Mouse (Mus musculus) liver, embryonic 11.5 days (tissue): ENCODE data around the gene Grin2a. TPM values are rescaled to one million over a fixed set of nuclear protein-coding genes. Genes with fewer than 3 reads are reported as not detected.

Experiments
- ATAC-seq: fragments of 200-750 bp; cut with Nextera tagmentation; replicated peaks from 2 replicates; pipeline ENCODE4 v1.8.0; 2017; ENCODE audit warnings: moderate number of reproducible peaks, mild to moderate bottlenecking, moderate TSS enrichment, moderate library complexity; ENCODE audit not compliant: low FRiP score
- DNase-seq: peaks from one replicate; pipeline ENCODE4 v3.0.0-alpha.2; 2017; ENCODE audit warnings: low spot score
- H3K27ac ChIP-seq: fragments of 300-500 bp; sonication (generic); 2 replicates; pipeline ENCODE4 v1.5.1; 2014; ENCODE audit warnings: mild to moderate bottlenecking, low read depth, low read length, control low read depth
- H3K27me3 ChIP-seq: fragments of 300-500 bp; sonication (generic); replicated peaks from 2 replicates; pipeline ENCODE4 v1.6.1; 2014; ENCODE audit warnings: low read length, mixed read lengths; ENCODE audit not compliant: control insufficient read depth, insufficient read depth
- H3K36me3 ChIP-seq: fragments of 300-500 bp; sonication (generic); 2 replicates; pipeline ENCODE4 v1.6.1; 2014; ENCODE audit warnings: mild to moderate bottlenecking, low read length, moderate library complexity, mixed read lengths; ENCODE audit not compliant: control insufficient read depth, insufficient read depth
- H3K4me1 ChIP-seq: fragments of 300-500 bp; sonication (generic); replicated peaks from 2 replicates; pipeline ENCODE4 v1.6.1; 2014; ENCODE audit warnings: low read length, mixed read lengths; ENCODE audit not compliant: control insufficient read depth, insufficient read depth
- H3K4me2 ChIP-seq: fragments of 300-500 bp; sonication (generic); 2 replicates; pipeline ENCODE4 v1.6.1; 2014; ENCODE audit warnings: mild to moderate bottlenecking, control low read depth, moderate library complexity
- H3K4me3 ChIP-seq: fragments of 300-500 bp; sonication (generic); 2 replicates; pipeline ENCODE4 v1.5.1; 2014; ENCODE audit warnings: low read depth, low read length, control low read depth
- H3K9ac ChIP-seq: fragments of 300-500 bp; sonication (generic); 2 replicates; pipeline ENCODE4 v1.6.1; 2014; ENCODE audit warnings: low read depth, low read length, control low read depth
- H3K9me3 ChIP-seq: fragments of 300-500 bp; sonication (generic); 2 replicates; pipeline ENCODE4 v1.6.1; 2016; ENCODE audit warnings: low read length, inconsistent platforms, mixed read lengths; ENCODE audit not compliant: control insufficient read depth
- WGBS: fragments of 180-500 bp; shearing (Covaris S2); extraction: QIAGEN DNeasy Blood & Tissue Kit; methylation state at CpG from one replicate; pipeline ENCODE4 v1.1.7; 2014; 5-methylcytosine and 5-hydroxymethylcytosine counted together
- polyA plus RNA-seq: library from polyadenylated mRNA; unstranded; fragments of >200 nt; fragmentation: Nextera tagmentation; extraction: Ambion mirVana; gene quantifications from 2 replicates; pipeline ENCODE4 v1.2.1, GENCODE M21; 2014

Grin2a gene
- polyA plus RNA-seq, 1 experiment from 2014 or later, result 0.70 TPM

GRCm38 (mm10) chr16:9992076-9992772 is 3.1 kb downstream of the Grin2a start:
- no peaks in the 10 kb centered on the region for H3K36me3 ChIP-seq
- peak overlapping the region; percentile 23; the same call in 1 of the 2 replicates for H3K4me3 ChIP-seq
- DNase-seq, result no peak
- H3K9me3 ChIP-seq, result no peaks in the 10 kb centered on the region
- WGBS, result 17% methylated on average over 34 of the region's 34 CpGs
- peaks cover 54% of the 10 kb centered on the region for H3K27me3 ChIP-seq
- H3K9ac ChIP-seq, result no peak overlapping the region
- no peak for ATAC-seq
- H3K4me1 ChIP-seq, result no peaks in the 10 kb centered on the region
- H3K27ac ChIP-seq, result no peak overlapping the region
- H3K4me2 ChIP-seq, result peak overlapping the region; percentile 63

GRCm38 (mm10) chr16:9985041-9985440 is 10.3 kb downstream of the Grin2a start:
- H3K27ac ChIP-seq, result no peak overlapping the region
- no peaks in the 10 kb centered on the region for H3K36me3 ChIP-seq
- no peaks in the 10 kb centered on the region for H3K4me1 ChIP-seq
- no peak overlapping the region for H3K4me2 ChIP-seq
- no peak overlapping the region for H3K9ac ChIP-seq
- ATAC-seq, result no peak
- DNase-seq, result no peak
- H3K9me3 ChIP-seq, result no peaks in the 10 kb centered on the region
- WGBS, result 53% methylated on average over 3 of the region's 3 CpGs
- no peak overlapping the region for H3K4me3 ChIP-seq
- no peaks in the 10 kb centered on the region for H3K27me3 ChIP-seq

- Histone ChIP-seq H3K4me3 (no peak overlapping the region), H3K36me3 (no peaks in the 10 kb centered on the region), H3K9me3 (no peaks in the 10 kb centered on the region), H3K27me3 (no peaks in the 10 kb centered on the region), H3K4me1 (no peaks in the 10 kb centered on the region), H3K4me2 (no peak overlapping the region), H3K27ac (no peak overlapping the region), H3K9ac (no peak overlapping the region)
- DNase-seq, result no peak
- WGBS, result 57% methylated on average over 2 of the region's 2 CpGs
- ATAC-seq, result no peak
These were observed 14.7 kb downstream of the Grin2a start for GRCm38 (mm10) chr16:9980641-9981040.

- H3K36me3 ChIP-seq, result no peaks in the 10 kb centered on the region
- H3K27me3 ChIP-seq, result no peaks in the 10 kb centered on the region
- H3K9ac ChIP-seq, result no peak overlapping the region
- no peak overlapping the region for H3K4me3 ChIP-seq
- WGBS, result 67% methylated on average over 2 of the region's 2 CpGs
- no peaks in the 10 kb centered on the region for H3K9me3 ChIP-seq
- ATAC-seq, result no peak
- DNase-seq, result no peak
- H3K4me2 ChIP-seq, result no peak overlapping the region
- no peak overlapping the region for H3K27ac ChIP-seq
- no peaks in the 10 kb centered on the region for H3K4me1 ChIP-seq
These were observed 17.2 kb downstream of the Grin2a start for GRCm38 (mm10) chr16:9978173-9978572.

GRCm38 (mm10) chr16:9972705-9973104 is 22.7 kb downstream of the Grin2a start:
- no peak overlapping the region for H3K9ac ChIP-seq
- 83% methylated on average over 3 of the region's 3 CpGs for WGBS
- no peak overlapping the region for H3K27ac ChIP-seq
- H3K4me1 ChIP-seq, result no peaks in the 10 kb centered on the region
- no peak overlapping the region for H3K4me3 ChIP-seq
- H3K36me3 ChIP-seq, result no peaks in the 10 kb centered on the region
- no peaks in the 10 kb centered on the region for H3K27me3 ChIP-seq
- DNase-seq (no peak), ATAC-seq (no peak)
- no peaks in the 10 kb centered on the region for H3K9me3 ChIP-seq
- H3K4me2 ChIP-seq, result no peak overlapping the region

- Histone ChIP-seq H3K4me3 (no peak overlapping the region), H3K36me3 (no peaks in the 10 kb centered on the region), H3K27me3 (no peaks in the 10 kb centered on the region), H3K4me2 (no peak overlapping the region), H3K9ac (no peak overlapping the region), H3K9me3 (no peaks in the 10 kb centered on the region), H3K27ac (no peak overlapping the region), H3K4me1 (no peaks in the 10 kb centered on the region)
- WGBS, result 44% methylated on average over 6 of the region's 6 CpGs
- no peak for DNase-seq
- ATAC-seq, result no peak
These were observed 30.9 kb downstream of the Grin2a start for GRCm38 (mm10) chr16:9964469-9964868.

- DNase-seq, result no peak
- no peaks in the 10 kb centered on the region for H3K4me1 ChIP-seq
- no peak overlapping the region for H3K4me3 ChIP-seq
- H3K36me3 ChIP-seq, result no peaks in the 10 kb centered on the region
- no peak overlapping the region for H3K27ac ChIP-seq
- 81% methylated on average over 1 of the region's 1 CpGs for WGBS
- no peak overlapping the region for H3K4me2 ChIP-seq
- no peak for ATAC-seq
- no peaks in the 10 kb centered on the region for H3K9me3 ChIP-seq
- no peak overlapping the region for H3K9ac ChIP-seq
- H3K27me3 ChIP-seq, result no peaks in the 10 kb centered on the region
These were observed 32.9 kb downstream of the Grin2a start for GRCm38 (mm10) chr16:9962482-9962881.

GRCm38 (mm10) chr16:9959340-9959739 is 36.0 kb downstream of the Grin2a start:
- H3K9me3 ChIP-seq, result no peaks in the 10 kb centered on the region
- no peak overlapping the region for H3K9ac ChIP-seq
- H3K4me3 ChIP-seq, result no peak overlapping the region
- no peak for DNase-seq
- ATAC-seq, result no peak
- no peak overlapping the region for H3K27ac ChIP-seq
- H3K36me3 ChIP-seq, result no peaks in the 10 kb centered on the region
- 63% methylated on average over 1 of the region's 1 CpGs for WGBS
- H3K4me2 ChIP-seq, result no peak overlapping the region
- no peaks in the 10 kb centered on the region for H3K27me3 ChIP-seq
- H3K4me1 ChIP-seq, result no peaks in the 10 kb centered on the region

GRCm38 (mm10) chr16:9954266-9954665 is 41.1 kb downstream of the Grin2a start:
- no peak for ATAC-seq
- no peak for DNase-seq
- Histone ChIP-seq H3K4me1 (no peaks in the 10 kb centered on the region), H3K27me3 (no peaks in the 10 kb centered on the region), H3K4me2 (no peak overlapping the region), H3K9me3 (no peaks in the 10 kb centered on the region), H3K27ac (no peak overlapping the region), H3K36me3 (no peaks in the 10 kb centered on the region), H3K9ac (no peak overlapping the region), H3K4me3 (no peak overlapping the region)
- WGBS, result 39% methylated on average over 5 of the region's 5 CpGs
